Mouse (Mus musculus) testis, adult 2 months (tissue): Measurements from ENCODE around the gene 1700020A23Rik. TPM values are rescaled to one million over a fixed set of nuclear protein-coding genes. Genes with fewer than 3 reads are reported as not detected.

Source experiments
- H3K27ac ChIP-seq: fragments of 200-500 bp; 2 replicates; pipeline ENCODE4 v1.5.1; 2012; ENCODE audit warnings: low read depth, low read length; ENCODE audit not compliant: control insufficient read depth, insufficient read depth
- H3K27me3 ChIP-seq: fragments of 200-500 bp; 2 replicates; pipeline ENCODE4 v1.6.1; 2012; ENCODE audit warnings: mild to moderate bottlenecking, low read length, moderate library complexity; ENCODE audit not compliant: control insufficient read depth, insufficient read depth
- H3K36me3 ChIP-seq: fragments of 200-500 bp; 2 replicates; pipeline ENCODE4 v1.6.1; 2012; ENCODE audit warnings: mild to moderate bottlenecking, low read length; ENCODE audit not compliant: control insufficient read depth, insufficient read depth
- H3K4me1 ChIP-seq: fragments of 200-500 bp; 2 replicates; pipeline ENCODE4 v1.6.1; 2012; ENCODE audit warnings: low read length; ENCODE audit not compliant: control insufficient read depth, insufficient read depth
- H3K4me3 ChIP-seq: fragments of 200-500 bp; 2 replicates; pipeline ENCODE4 v1.5.1; 2012; ENCODE audit warnings: low read depth, mild to moderate bottlenecking, low read length, moderate library complexity, mixed read lengths; ENCODE audit not compliant: control insufficient read depth
- CTCF ChIP-seq: fragments of 200-500 bp; IDR thresholded peaks from 2 replicates; pipeline ENCODE4 v1.5.1; 2012; ENCODE audit warnings: low read depth, mild to moderate bottlenecking, inconsistent platforms, low read length, moderate library complexity; ENCODE audit not compliant: control insufficient read depth, insufficient read depth, insufficient replicate concordance
- POLR2A ChIP-seq: fragments of 200-500 bp; IDR thresholded peaks from 2 replicates; pipeline ENCODE4 v1.6.1; 2012; ENCODE audit warnings: low read depth, mild to moderate bottlenecking, inconsistent platforms, low read length, moderate library complexity; ENCODE audit not compliant: control insufficient read depth
- polyA plus RNA-seq: library from polyadenylated mRNA; depleted of rRNA; stranded (reverse); fragments of >200 nt; gene quantifications from 2 replicates; pipeline ENCODE4 v1.2.3, GENCODE M21; 2012

1700020A23Rik gene
- polyA plus RNA-seq, 1 experiment, result 316 TPM

GRCm38 (mm10) chr2:130411558-130412495, 6.8 kb downstream of the 1700020A23Rik start:
- H3K27ac ChIP-seq, result no peak overlapping the region
- peaks cover 4% of the 10 kb centered on the region; the same call in 1 of the 2 replicates for H3K4me1 ChIP-seq
- H3K4me3 ChIP-seq, result no peak overlapping the region
- TF ChIP-seq CTCF (peak; percentile 91), POLR2A (peak; percentile 8; the same call in 1 of the 2 replicates)
- H3K36me3 ChIP-seq, result no peaks in the 10 kb centered on the region
- H3K27me3 ChIP-seq, result no peaks in the 10 kb centered on the region

GRCm38 (mm10) chr2:130412775-130413174, 7.7 kb downstream of the 1700020A23Rik start:
- Histone ChIP-seq H3K4me3 (no peak overlapping the region), H3K4me1 (peaks cover 4% of the 10 kb centered on the region; the same call in 1 of the 2 replicates), H3K36me3 (no peaks in the 10 kb centered on the region), H3K27me3 (no peaks in the 10 kb centered on the region), H3K27ac (no peak overlapping the region)
- TF ChIP-seq POLR2A, result no peak
- no peak for TF ChIP-seq CTCF

GRCm38 (mm10) chr2:130414094-130414856, 9.2 kb downstream of the 1700020A23Rik start:
- no peak for TF ChIP-seq CTCF
- TF ChIP-seq POLR2A, result no peak
- Histone ChIP-seq H3K4me3 (no peak overlapping the region), H3K4me1 (peaks cover 4% of the 10 kb centered on the region; the same call in 1 of the 2 replicates), H3K27ac (no peak overlapping the region), H3K27me3 (no peaks in the 10 kb centered on the region), H3K36me3 (no peaks in the 10 kb centered on the region)

GRCm38 (mm10) chr2:130421781-130422620, 16.9 kb downstream of the 1700020A23Rik start:
- Histone ChIP-seq H3K4me1 (peaks cover 9% of the 10 kb centered on the region), H3K27me3 (no peaks in the 10 kb centered on the region), H3K4me3 (peak overlapping the region; percentile 33), H3K36me3 (no peaks in the 10 kb centered on the region), H3K27ac (no peak overlapping the region)
- TF ChIP-seq CTCF (no peak), POLR2A (no peak)

- peak overlapping the region; percentile 93 for H3K4me3 ChIP-seq
- H3K27me3 ChIP-seq, result no peaks in the 10 kb centered on the region
- H3K4me1 ChIP-seq, result peaks cover 9% of the 10 kb centered on the region
- TF ChIP-seq POLR2A (no peak), CTCF (no peak)
- H3K36me3 ChIP-seq, result no peaks in the 10 kb centered on the region
- H3K27ac ChIP-seq, result peak overlapping the region; percentile 92
These were observed 18.5 kb downstream of the 1700020A23Rik start for GRCm38 (mm10) chr2:130423397-130424125.

GRCm38 (mm10) chr2:130424126-130424853, 19.2 kb downstream of the 1700020A23Rik start, which contains the start of the genes Vps16 and Pced1a:
Gene Vps16 (plus strand): TSS chr2:130424339.
Gene Pced1a (minus strand): TSS chr2:130424701.
- H3K4me1 ChIP-seq, result peaks cover 9% of the 10 kb centered on the region
- H3K27me3 ChIP-seq, result no peaks in the 10 kb centered on the region
- TF ChIP-seq POLR2A (peak; percentile 78; the same call in 1 of the 2 replicates), CTCF (peak; percentile 47; the same call in 1 of the 2 replicates)
- H3K27ac ChIP-seq, result peak within 1 kb of the TSS; percentile 92
- no peaks in the 10 kb centered on the region for H3K36me3 ChIP-seq
- H3K4me3 ChIP-seq, result peak within 1 kb of the TSS; percentile 93
